In the genomic region with DNA sequence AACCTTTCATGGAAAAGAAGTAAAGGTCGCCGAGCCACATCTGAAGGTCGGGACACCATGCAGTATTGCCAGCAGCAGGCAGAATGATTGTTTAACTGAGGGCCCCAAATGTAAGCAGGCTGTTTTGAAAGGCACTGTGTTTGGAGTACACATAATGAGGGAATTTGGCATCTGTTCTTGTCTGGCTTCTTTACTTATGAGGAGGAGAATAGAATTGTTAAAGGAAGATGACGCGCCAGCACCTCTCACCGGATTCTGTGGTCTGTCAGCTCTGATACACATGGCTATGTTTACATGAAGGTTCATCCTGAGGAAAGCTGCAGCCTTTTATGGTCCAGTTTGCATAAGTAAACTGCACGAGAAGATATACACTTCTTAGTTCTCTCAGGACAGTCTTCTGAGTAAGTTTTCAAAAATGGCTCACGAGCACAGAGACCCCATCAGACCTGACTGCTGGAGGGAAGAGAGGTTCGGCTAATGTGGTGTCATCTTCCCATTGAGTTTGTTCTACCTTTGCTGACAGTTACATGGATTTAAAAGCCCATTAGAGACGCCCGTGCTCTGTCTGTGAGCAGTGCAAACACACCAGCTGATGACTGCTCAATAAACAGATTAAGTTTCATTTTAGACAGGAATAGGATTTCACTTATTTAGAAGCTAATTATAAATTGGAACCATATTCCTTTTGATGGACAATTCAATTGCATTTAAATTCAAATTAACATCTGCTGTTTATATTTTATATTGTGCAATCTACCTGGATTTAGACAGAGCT, we compare ENCODE assay signal across 22 mouse cellular contexts. TPM values are rescaled to one million over a fixed set of nuclear protein-coding genes. Genes with fewer than 3 reads are reported as not detected.
DNase-seq lines count a peak whose midpoint lies in the region; ATAC-seq and TF ChIP-seq lines count a peak whose summit lies in the region.
"Had no signal": no experiment of that assay in that cellular context is flagged by ENCODE, and none has a peak within 500 bp of the region (broad histone marks: within the 10 kb centered on the region; RNA-seq: fewer than 3 reads in every experiment).

No protein-coding gene starts in this region.

- no peak for ATAC-seq in intestine, embryonic 14.5 days (replicated peaks; ENCODE audit: low FRiP score, low TSS enrichment, low read depth)
- ATAC-seq in intestine, postnatal 0 days: no peak
- ATAC-seq in forebrain, embryonic 16.5 days: peak; percentile 58; the same call in 1 of the 2 replicates
- peak; percentile 54; the same call in 1 of the 2 replicates for ATAC-seq in lung, embryonic 14.5 days (ENCODE audit: insufficient read depth)
- ATAC-seq in liver, embryonic 11.5 days (replicated peaks; ENCODE audit: low FRiP score): no peak
- ATAC-seq: inflammation-experienced regulatory T-cells, adult 6 months; liver, embryonic 12.5 days had no signal

- H3K27me3 ChIP-seq in intestine, embryonic 14.5 days (replicated peaks; ENCODE audit: control insufficient read depth, insufficient read depth, low read length): no peaks in the 10 kb centered on the region
- no peaks in the 10 kb centered on the region for H3K27me3 ChIP-seq in intestine, postnatal 0 days (replicated peaks; ENCODE audit: control insufficient read depth, insufficient read depth, low read length)
- no peaks in the 10 kb centered on the region for H3K27me3 ChIP-seq in forebrain, embryonic 16.5 days (replicated peaks; ENCODE audit: control insufficient read depth, insufficient read depth, low read length)
- H3K27me3 ChIP-seq in lung, embryonic 14.5 days (ENCODE audit: insufficient read depth, low read length): no peaks in the 10 kb centered on the region
- H3K27me3 ChIP-seq in liver, embryonic 11.5 days (replicated peaks; ENCODE audit: control insufficient read depth, insufficient read depth, low read length): no peaks in the 10 kb centered on the region
- H3K27me3 ChIP-seq: heart, embryonic 13.5 days; hindbrain, embryonic 12.5 days; limb, embryonic 12.5 days; liver, embryonic 12.5 days; neural tube, embryonic 15.5 days had no signal

- no peak for DNase-seq in intestine, embryonic 14.5 days (ENCODE audit: low spot score)
- peak; percentile 65 for DNase-seq in lung, embryonic 14.5 days
- peak; percentile 43 for DNase-seq in lung, postnatal 25 days (ENCODE audit: low spot score)
- no peak for DNase-seq in kidney, adult 8-10 months
- DNase-seq in liver, embryonic 11.5 days (ENCODE audit: low spot score): no peak
- DNase-seq: adrenal gland, postnatal 10 days; cerebellum, adult 8-10 months; cerebellum, postnatal 36 days; gastrocnemius, postnatal 25 days; heart, adult 18-20 months; kidney, adult 9 months; kidney, postnatal 14 days; right cerebral cortex, adult 18-20 months; spleen, adult 18-20 months had no signal

- no peaks in the 10 kb centered on the region for H3K36me3 ChIP-seq in intestine, embryonic 14.5 days (ENCODE audit: control insufficient read depth, insufficient read depth, low read length)
- H3K36me3 ChIP-seq in intestine, postnatal 0 days (ENCODE audit: control insufficient read depth, insufficient read depth): no peaks in the 10 kb centered on the region
- H3K36me3 ChIP-seq in forebrain, embryonic 16.5 days (ENCODE audit: control insufficient read depth, insufficient read depth): no peaks in the 10 kb centered on the region
- no peaks in the 10 kb centered on the region for H3K36me3 ChIP-seq in lung, embryonic 14.5 days (ENCODE audit: insufficient read depth)
- no peaks in the 10 kb centered on the region for H3K36me3 ChIP-seq in liver, embryonic 11.5 days (ENCODE audit: control insufficient read depth, insufficient read depth, low read length)
- H3K36me3 ChIP-seq: heart, embryonic 13.5 days; hindbrain, embryonic 12.5 days; limb, embryonic 12.5 days; liver, embryonic 12.5 days; neural tube, embryonic 15.5 days had no signal

- no peak overlapping the region for H3K27ac ChIP-seq in intestine, embryonic 14.5 days (ENCODE audit: low read depth)
- no peak overlapping the region for H3K27ac ChIP-seq in intestine, postnatal 0 days (ENCODE audit: low read depth, low read length)
- H3K27ac ChIP-seq in forebrain, embryonic 16.5 days (ENCODE audit: low read length): peak overlapping the region; percentile 33; the same call in 1 of the 2 replicates
- no peak overlapping the region for H3K27ac ChIP-seq in lung, embryonic 14.5 days (ENCODE audit: low read depth)
- no peak overlapping the region for H3K27ac ChIP-seq in liver, embryonic 11.5 days (ENCODE audit: low read depth, low read length)
- H3K27ac ChIP-seq: heart, embryonic 13.5 days; hindbrain, embryonic 12.5 days; limb, embryonic 12.5 days; liver, embryonic 12.5 days; neural tube, embryonic 15.5 days had no signal

- no peak overlapping the region for H3K4me3 ChIP-seq in intestine, embryonic 14.5 days (ENCODE audit: low read depth, low read length)
- H3K4me3 ChIP-seq in intestine, postnatal 0 days (ENCODE audit: low read depth, low read length): no peak overlapping the region
- H3K4me3 ChIP-seq in forebrain, embryonic 16.5 days (replicated peaks; ENCODE audit: low read length): no peak overlapping the region
- H3K4me3 ChIP-seq in lung, embryonic 14.5 days (ENCODE audit: low read depth, low read length): no peak overlapping the region
- H3K4me3 ChIP-seq in liver, embryonic 11.5 days (ENCODE audit: low read depth, low read length): no peak overlapping the region
- H3K4me3 ChIP-seq: heart, embryonic 13.5 days; hindbrain, embryonic 12.5 days; limb, embryonic 12.5 days; liver, embryonic 12.5 days; neural tube, embryonic 15.5 days had no signal

- no peak overlapping the region for H3K9ac ChIP-seq in intestine, embryonic 14.5 days (ENCODE audit: low read length)
- no peak overlapping the region for H3K9ac ChIP-seq in intestine, postnatal 0 days (ENCODE audit: low read depth, low read length)
- H3K9ac ChIP-seq in forebrain, embryonic 16.5 days (replicated peaks; ENCODE audit: low read depth, low read length): no peak overlapping the region
- H3K9ac ChIP-seq in lung, embryonic 14.5 days: no peak overlapping the region
- H3K9ac ChIP-seq in liver, embryonic 11.5 days (ENCODE audit: low read depth, low read length): no peak overlapping the region
- H3K9ac ChIP-seq: heart, embryonic 13.5 days; hindbrain, embryonic 12.5 days; limb, embryonic 12.5 days; liver, embryonic 12.5 days; neural tube, embryonic 15.5 days had no signal

- TF ChIP-seq CTCF in intestine, postnatal 0 days (IDR thresholded peaks at IDR 0.05; ENCODE audit: low read depth): no peak
- no peak for TF ChIP-seq CTCF in lung, embryonic 14.5 days (IDR thresholded peaks at IDR 0.05; ENCODE audit: low read depth)

- no peaks in the 10 kb centered on the region for H3K9me3 ChIP-seq in intestine, embryonic 14.5 days (ENCODE audit: control insufficient read depth, low read length)
- H3K9me3 ChIP-seq in intestine, postnatal 0 days (ENCODE audit: control insufficient read depth): no peaks in the 10 kb centered on the region
- no peaks in the 10 kb centered on the region for H3K9me3 ChIP-seq in forebrain, embryonic 16.5 days (ENCODE audit: control insufficient read depth, low read length)
- H3K9me3 ChIP-seq in lung, embryonic 14.5 days (ENCODE audit: low read depth, low read length): no peaks in the 10 kb centered on the region
- H3K9me3 ChIP-seq in liver, embryonic 11.5 days (ENCODE audit: control insufficient read depth, low read length): no peaks in the 10 kb centered on the region
- H3K9me3 ChIP-seq: heart, embryonic 13.5 days; hindbrain, embryonic 12.5 days; limb, embryonic 12.5 days; liver, embryonic 12.5 days; neural tube, embryonic 15.5 days had no signal

- H3K4me1 ChIP-seq in intestine, embryonic 14.5 days (replicated peaks; ENCODE audit: control insufficient read depth, insufficient read depth, low read length): 0 out of 2 replicates have a peak, but pooled peaks cover 6% of the 10 kb centered on the region
- H3K4me1 ChIP-seq in intestine, postnatal 0 days (replicated peaks; ENCODE audit: control insufficient read depth, insufficient read depth, low read length): no peaks in the 10 kb centered on the region
- peaks cover 10% of the 10 kb centered on the region for H3K4me1 ChIP-seq in forebrain, embryonic 16.5 days (replicated peaks; ENCODE audit: control insufficient read depth, insufficient read depth, low read length)
- no peaks in the 10 kb centered on the region for H3K4me1 ChIP-seq in lung, embryonic 14.5 days (ENCODE audit: insufficient read depth)
- H3K4me1 ChIP-seq in liver, embryonic 11.5 days (replicated peaks; ENCODE audit: control insufficient read depth, insufficient read depth, low read length): no peaks in the 10 kb centered on the region
- H3K4me1 ChIP-seq: hindbrain, embryonic 12.5 days; limb, embryonic 12.5 days; liver, embryonic 12.5 days had no signal

- WGBS in intestine, embryonic 14.5 days: 24% methylated on average over 11 of the region's 11 CpGs
- 31% methylated on average over 11 of the region's 11 CpGs for WGBS in intestine, postnatal 0 days
- WGBS in forebrain, embryonic 16.5 days: 35% methylated on average over 11 of the region's 11 CpGs
- 27% methylated on average over 11 of the region's 11 CpGs for WGBS in lung, embryonic 14.5 days
- WGBS in liver, embryonic 11.5 days: 65% methylated on average over 11 of the region's 11 CpGs

- 0 out of 2 replicates have a peak overlapping the region, but pooled peaks have one; percentile 12 for H3K4me2 ChIP-seq in intestine, embryonic 14.5 days (ENCODE audit: low read length)
- no peak overlapping the region for H3K4me2 ChIP-seq in intestine, postnatal 0 days (replicated peaks; ENCODE audit: low read depth)
- H3K4me2 ChIP-seq in forebrain, embryonic 16.5 days (ENCODE audit: low read length): 0 out of 2 replicates have a peak overlapping the region, but pooled peaks have one; percentile 11
- no peak overlapping the region for H3K4me2 ChIP-seq in lung, embryonic 14.5 days
- H3K4me2 ChIP-seq in liver, embryonic 11.5 days: no peak overlapping the region
- H3K4me2 ChIP-seq: heart, embryonic 13.5 days; hindbrain, embryonic 12.5 days; limb, embryonic 12.5 days; liver, embryonic 12.5 days; neural tube, embryonic 15.5 days had no signal

RNA-seq across cellular contexts. Expression of a gene that starts 28.9 kb away (rescaled TPM):
- polyA plus RNA-seq in intestine, embryonic 14.5 days (2014; fragmentation: Nextera tagmentation; extraction: Ambion mirVana): 14.8 and 17.7 TPM in 2 replicates
- 10.4 and 11.4 TPM in 2 replicates for polyA plus RNA-seq in intestine, postnatal 0 days (2015; fragmentation: Nextera tagmentation; extraction: Ambion mirVana)
- 27.7 and 32.2 TPM in 2 replicates for polyA plus RNA-seq in forebrain, embryonic 16.5 days (2015; fragmentation: Nextera tagmentation; extraction: Ambion mirVana)
- polyA plus RNA-seq in lung, embryonic 14.5 days (2014; fragmentation: Nextera tagmentation; extraction: Ambion mirVana): 24.4 and 26.7 TPM in 2 replicates
- 10.6 and 12.2 TPM in 2 replicates for polyA plus RNA-seq in liver, embryonic 11.5 days (2014; fragmentation: Nextera tagmentation; extraction: Ambion mirVana)

Comparison
In these comparisons a context has a peak if more than half of its experiments do, and no peak if none do; other contexts are left out.
1. H3K4me2 ChIP-seq: peak in intestine, embryonic 14.5 days (single experiment) and forebrain, embryonic 16.5 days (single experiment); none in intestine, postnatal 0 days (single experiment), lung, embryonic 14.5 days (single experiment) and liver, embryonic 11.5 days (single experiment).
2. ATAC-seq: peak in forebrain, embryonic 16.5 days (single experiment) and lung, embryonic 14.5 days (single experiment); none in intestine, embryonic 14.5 days (single experiment), intestine, postnatal 0 days (single experiment) and liver, embryonic 11.5 days (single experiment).
3. DNase-seq: peak in lung, embryonic 14.5 days (single experiment) and lung, postnatal 25 days (single experiment); none in intestine, embryonic 14.5 days (single experiment), kidney, adult 8-10 months (0 of 2) and liver, embryonic 11.5 days (single experiment).